Mouse (Mus musculus): ENCODE results near the gene Hmcn1.

DNA sequence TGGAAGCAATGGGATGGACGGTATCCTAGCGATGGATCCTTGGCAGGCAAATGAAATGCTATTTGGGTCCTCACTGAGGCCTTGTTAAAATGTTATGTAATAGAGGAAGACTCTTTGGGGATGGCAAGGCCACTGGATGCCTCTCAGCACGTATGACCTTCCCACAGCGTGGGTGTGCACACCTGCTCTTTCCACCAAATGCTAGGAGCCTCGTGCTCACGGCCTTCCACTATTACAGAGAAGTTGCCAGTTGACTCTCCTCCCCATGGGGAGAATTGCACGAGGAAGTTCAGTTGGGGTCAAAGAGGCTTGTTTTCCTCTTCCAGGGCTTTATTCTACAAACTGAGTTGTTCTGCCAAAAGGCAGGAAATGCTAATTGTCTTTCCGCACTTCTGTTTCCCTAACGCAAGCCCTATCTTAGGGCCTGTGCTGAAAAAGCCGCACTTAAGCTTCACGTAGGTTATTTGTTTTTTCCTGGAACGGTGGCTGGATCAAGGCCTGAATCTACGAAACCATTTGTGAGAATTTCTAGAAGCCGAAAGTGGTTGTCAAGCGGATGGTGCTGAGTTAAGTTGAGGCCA lies 43.3 kb upstream of the Hmcn1 start:
- no peak for TF ChIP-seq CTCF (IDR thresholded peaks at IDR 0.05)
- TF ChIP-seq POLR2A (IDR thresholded peaks at IDR 0.05; ENCODE audit: insufficient read depth, low read depth, low read length), result no peak; the same call in 1 of the 2 replicates

All from heart, adult 2 months (tissue).